Mouse (Mus musculus) subcutaneous adipose tissue, adult 2 months (tissue): ENCODE measurements around the gene Plekha6. TPM values are rescaled to one million over a fixed set of nuclear protein-coding genes. Genes with fewer than 3 reads are reported as not detected.

Source experiments
- polyA plus RNA-seq: library from polyadenylated mRNA; depleted of rRNA; stranded (reverse); fragments of >200 nt; gene quantifications from 2 replicates; pipeline ENCODE4 v1.2.3, GENCODE M21; 2012; ENCODE audit warnings: low replicate concordance; rRNA removed

Plekha6 gene
- polyA plus RNA-seq: 18.7 and 27.9 TPM in 2 replicates

DNA sequence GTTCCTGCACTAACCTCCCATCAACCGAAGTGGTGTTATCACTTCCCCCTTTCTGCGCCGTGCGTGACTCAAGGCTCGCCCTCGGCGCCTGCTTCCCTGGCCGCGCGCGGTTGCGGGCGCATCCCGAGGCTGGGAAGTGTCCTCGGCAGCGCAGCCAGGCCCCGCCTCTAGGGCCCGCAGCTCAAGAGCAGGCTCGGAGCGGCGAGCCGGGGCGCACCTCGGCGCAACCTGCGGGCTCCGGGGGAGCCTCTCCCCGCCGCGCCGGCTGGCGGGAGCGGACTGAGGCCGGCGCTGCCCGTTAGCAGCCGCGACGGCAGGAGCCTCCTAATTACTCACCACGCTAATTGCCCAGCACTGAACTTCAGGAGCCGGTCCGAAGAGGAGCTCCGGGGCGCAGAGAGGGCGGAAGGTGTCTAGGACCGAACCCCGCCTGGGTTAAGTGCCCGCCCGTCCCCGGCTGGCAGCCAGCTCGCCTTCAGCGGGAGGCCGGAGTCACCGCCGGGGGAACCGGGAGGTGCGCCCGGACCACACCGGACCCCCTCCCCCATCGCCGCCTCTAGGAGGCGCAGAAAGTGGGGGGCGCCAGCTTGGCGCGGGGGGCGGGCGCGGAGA lies at the start of gene Plekha6:
TSS of gene Plekha6 (plus strand) at position 391 of the 612 bp plus-strand sequence.

GRCm38 (mm10) chr1:133130638-133131560 lies 33.1 kb upstream of the Plekha6 start, which contains the start of gene Ppp1r15b:
Gene Ppp1r15b (plus strand): TSS chr1:133131143.

DNA sequence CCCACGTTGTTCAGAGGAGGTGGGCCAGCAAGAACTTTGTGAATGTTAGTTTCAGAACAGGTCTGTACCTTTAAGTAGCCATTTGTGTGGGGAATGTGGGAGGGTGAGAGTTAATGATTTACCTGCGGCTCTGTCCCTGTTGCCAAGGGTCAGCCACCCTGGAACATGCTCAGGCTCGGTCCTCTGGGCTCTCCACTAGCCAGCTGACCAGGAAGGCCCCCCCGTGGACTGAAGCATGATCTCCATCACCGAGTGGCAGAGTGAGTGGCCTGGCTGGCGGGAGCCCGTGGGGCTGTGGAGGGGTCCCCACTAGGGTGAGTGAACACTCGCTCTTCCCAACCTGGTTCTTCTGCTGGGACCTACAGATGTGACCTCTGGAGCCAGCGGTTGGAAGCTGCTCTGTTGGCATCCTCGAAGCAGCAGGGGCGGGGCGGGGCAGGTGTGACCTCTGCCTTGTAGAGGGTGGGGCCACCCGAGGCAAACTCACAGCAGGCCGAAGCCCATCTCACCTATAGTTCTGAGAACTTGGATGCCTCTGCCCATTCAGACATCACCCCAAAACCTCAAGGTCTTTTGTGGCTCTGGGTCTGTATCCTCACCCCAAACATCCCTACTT lies 145.8 kb downstream of the Plekha6 start, which contains the start of gene Golt1a:
TSS of gene Golt1a (plus strand) at position 149 of the 616 bp plus-strand sequence.

GRCm38 (mm10) chr1:133321267-133321925 lies 157.4 kb downstream of the Plekha6 start, which contains the start of gene Kiss1:
Gene Kiss1 (plus strand): TSS chr1:133321875.

DNA sequence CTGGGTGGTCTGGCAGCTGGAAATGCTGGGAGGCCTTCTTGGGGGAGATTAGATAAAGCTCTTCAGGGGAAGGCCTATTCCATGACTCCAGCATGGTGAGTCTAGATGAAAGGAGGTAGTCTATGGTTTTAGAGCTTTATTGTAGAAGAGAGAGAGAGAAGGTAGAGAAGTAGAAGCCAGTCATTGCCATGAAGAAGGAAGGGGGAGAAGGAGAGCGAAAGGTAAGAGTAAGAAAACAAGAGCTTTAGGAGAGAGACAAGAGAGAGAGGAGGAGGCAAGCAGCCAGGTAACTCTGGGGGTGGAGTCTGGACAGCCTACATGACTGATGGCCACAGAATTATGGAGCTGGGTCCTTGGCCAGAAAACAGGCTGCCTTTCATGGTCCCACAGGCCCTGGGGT lies 186.2 kb downstream of the Plekha6 start, which contains the start of gene Ren1:
TSS of gene Ren1 (plus strand) at position 301 of the 400 bp plus-strand sequence.

Other genes with a start within 250 kb of the Plekha6 start
- gene Mdm4, start 133.6 kb upstream of the Plekha6 start, polyA plus RNA-seq: 53.0 and 72.3 TPM in 2 replicates
- gene Pik3c2b, start 118.5 kb upstream of the Plekha6 start, polyA plus RNA-seq: 10.3 and 15.1 TPM in 2 replicates
- 18.7 and 31.0 TPM in 2 replicates for gene Ppp1r15b, start 33.1 kb upstream of the Plekha6 start, polyA plus RNA-seq
- 2.1 TPM in 1 of 2 replicates, not detected in the other for gene Golt1a, start 145.6 kb downstream of the Plekha6 start, polyA plus RNA-seq
- not detected in 2 replicates for gene Kiss1, start 157.7 kb downstream of the Plekha6 start, polyA plus RNA-seq
- 0.72 and 1.8 TPM in 2 replicates for gene Ren1, start 186.3 kb downstream of the Plekha6 start, polyA plus RNA-seq
- gene Etnk2, start 199.4 kb downstream of the Plekha6 start, polyA plus RNA-seq: 0.86 and 1.8 TPM in 2 replicates